Mouse (Mus musculus) midbrain, embryonic 13.5 days (tissue): Measurements from ENCODE around the gene Bmpr1b. TPM values are rescaled to one million over a fixed set of nuclear protein-coding genes. Genes with fewer than 3 reads are reported as not detected.

Experiments
- ATAC-seq: fragments of 200-750 bp; cut with Nextera tagmentation; 2 replicates; pipeline ENCODE4 v1.8.0; 2017; ENCODE audit warnings: mild to moderate bottlenecking, moderate TSS enrichment, moderate library complexity
- H3K27ac ChIP-seq: fragments of 300-500 bp; sonication (generic); 2 replicates; pipeline ENCODE4 v1.5.1; 2015; ENCODE audit warnings: inconsistent platforms, mild to moderate bottlenecking, moderate library complexity
- H3K27me3 ChIP-seq: fragments of 300-500 bp; sonication (generic); 2 replicates; pipeline ENCODE4 v1.6.1; 2015; ENCODE audit warnings: mild to moderate bottlenecking, inconsistent platforms
- H3K36me3 ChIP-seq: fragments of 300-500 bp; sonication (generic); 2 replicates; pipeline ENCODE4 v1.6.1; 2015; ENCODE audit warnings: mild to moderate bottlenecking, inconsistent platforms
- H3K4me1 ChIP-seq: fragments of 300-500 bp; sonication (generic); replicated peaks from 2 replicates; pipeline ENCODE4 v1.6.1; 2015; ENCODE audit warnings: inconsistent platforms
- H3K4me2 ChIP-seq: fragments of 300-500 bp; sonication (generic); replicated peaks from 2 replicates; pipeline ENCODE4 v1.6.1; 2015; ENCODE audit warnings: moderate library complexity, mild to moderate bottlenecking, inconsistent platforms
- H3K4me3 ChIP-seq: fragments of 300-500 bp; sonication (generic); replicated peaks from 2 replicates; pipeline ENCODE4 v1.5.1; 2015; ENCODE audit warnings: mild to moderate bottlenecking, inconsistent platforms
- H3K9ac ChIP-seq: fragments of 300-500 bp; sonication (generic); replicated peaks from 2 replicates; pipeline ENCODE4 v1.6.1; 2015; ENCODE audit warnings: mild to moderate bottlenecking, inconsistent platforms
- H3K9me3 ChIP-seq: fragments of 300-500 bp; sonication (generic); 2 replicates; pipeline ENCODE4 v1.6.1; 2016; ENCODE audit warnings: mild to moderate bottlenecking, inconsistent platforms
- WGBS: fragments of 180-500 bp; shearing (Covaris S2); methylation state at CpG from one replicate; pipeline ENCODE4 v1.1.7; 2015; 5-methylcytosine and 5-hydroxymethylcytosine counted together
- polyA plus RNA-seq: library from polyadenylated mRNA; unstranded; fragments of >200 nt; fragmentation: Nextera tagmentation; extraction: Ambion mirVana; gene quantifications from 2 replicates; pipeline ENCODE4 v1.2.1, GENCODE M21; 2015

Bmpr1b gene
- polyA plus RNA-seq, 1 experiment from 2014 or later, result 2.8 TPM

- WGBS, result 1% methylated on average over 10 of the region's 10 CpGs
These were observed 237.7 kb downstream of the Bmpr1b start for GRCm38 (mm10) chr3:141931372-141932092.

GRCm38 (mm10) chr3:141923442-141923841, 245.8 kb downstream of the Bmpr1b start:
- H3K9ac ChIP-seq, result no peak overlapping the region
- no peak overlapping the region for H3K4me3 ChIP-seq
- H3K27ac ChIP-seq, result no peak overlapping the region
- WGBS, result 31% methylated on average over 1 of the region's 1 CpGs
- no peaks in the 10 kb centered on the region for H3K4me1 ChIP-seq
- no peaks in the 10 kb centered on the region for H3K36me3 ChIP-seq
- no peak overlapping the region for H3K4me2 ChIP-seq
- no peak for ATAC-seq
- H3K9me3 ChIP-seq, result no peaks in the 10 kb centered on the region
- no peaks in the 10 kb centered on the region for H3K27me3 ChIP-seq

More at GRCm38 (mm10) chr3:141931372-141932092, 237.7 kb downstream of the Bmpr1b start:
- Histone ChIP-seq H3K4me2 (peak overlapping the region; percentile 49), H3K27me3 (no peaks in the 10 kb centered on the region), H3K4me1 (peaks cover 46% of the 10 kb centered on the region), H3K4me3 (peak overlapping the region; percentile 29), H3K9me3 (no peaks in the 10 kb centered on the region), H3K27ac (peak overlapping the region; percentile 62), H3K9ac (peak overlapping the region; percentile 42; the same call in 1 of the 2 replicates), H3K36me3 (no peaks in the 10 kb centered on the region)
- ATAC-seq, result peak; percentile 64

GRCm38 (mm10) chr3:141921161-141921560, 248.1 kb downstream of the Bmpr1b start:
- no peak overlapping the region for H3K4me3 ChIP-seq
- no peaks in the 10 kb centered on the region for H3K9me3 ChIP-seq
- no peak overlapping the region for H3K4me2 ChIP-seq
- no peak overlapping the region for H3K27ac ChIP-seq
- H3K27me3 ChIP-seq, result no peaks in the 10 kb centered on the region
- no peaks in the 10 kb centered on the region for H3K4me1 ChIP-seq
- no peak overlapping the region for H3K9ac ChIP-seq
- ATAC-seq, result no peak
- WGBS, result 52% methylated on average over 4 of the region's 4 CpGs
- H3K36me3 ChIP-seq, result no peaks in the 10 kb centered on the region

GRCm38 (mm10) chr3:141919661-141920060, 249.6 kb downstream of the Bmpr1b start:
- H3K36me3 ChIP-seq, result no peaks in the 10 kb centered on the region
- H3K4me3 ChIP-seq, result no peak overlapping the region
- 49% methylated on average over 3 of the region's 3 CpGs for WGBS
- H3K4me1 ChIP-seq, result no peaks in the 10 kb centered on the region
- H3K4me2 ChIP-seq, result no peak overlapping the region
- no peaks in the 10 kb centered on the region for H3K9me3 ChIP-seq
- H3K27ac ChIP-seq, result no peak overlapping the region
- no peak for ATAC-seq
- H3K9ac ChIP-seq, result no peak overlapping the region
- no peaks in the 10 kb centered on the region for H3K27me3 ChIP-seq

- WGBS, result 85% methylated on average over 4 of the region's 4 CpGs
- no peak for ATAC-seq
- Histone ChIP-seq H3K9ac (no peak overlapping the region), H3K9me3 (no peaks in the 10 kb centered on the region), H3K4me3 (no peak overlapping the region), H3K4me2 (no peak overlapping the region), H3K27me3 (no peaks in the 10 kb centered on the region), H3K36me3 (no peaks in the 10 kb centered on the region), H3K27ac (no peak overlapping the region), H3K4me1 (no peaks in the 10 kb centered on the region)
These were observed 252.1 kb downstream of the Bmpr1b start for GRCm38 (mm10) chr3:141917166-141917565.

GRCm38 (mm10) chr3:141915995-141916394, 253.2 kb downstream of the Bmpr1b start:
- Histone ChIP-seq H3K9ac (no peak overlapping the region), H3K4me1 (no peaks in the 10 kb centered on the region), H3K36me3 (no peaks in the 10 kb centered on the region), H3K27me3 (no peaks in the 10 kb centered on the region), H3K9me3 (no peaks in the 10 kb centered on the region), H3K4me2 (no peak overlapping the region), H3K27ac (no peak overlapping the region), H3K4me3 (no peak overlapping the region)
- ATAC-seq, result no peak
- WGBS, result 89% methylated on average over 3 of the region's 3 CpGs

GRCm38 (mm10) chr3:141914588-141914987, 254.6 kb downstream of the Bmpr1b start:
- H3K27me3 ChIP-seq, result no peaks in the 10 kb centered on the region
- no peak overlapping the region for H3K9ac ChIP-seq
- no peak overlapping the region for H3K27ac ChIP-seq
- ATAC-seq, result no peak
- no peaks in the 10 kb centered on the region for H3K36me3 ChIP-seq
- H3K4me3 ChIP-seq, result no peak overlapping the region
- H3K4me2 ChIP-seq, result no peak overlapping the region
- no peaks in the 10 kb centered on the region for H3K9me3 ChIP-seq
- whole genome bisulfite sequencing, result 86% methylated on average over 3 of the region's 3 CpGs
- no peaks in the 10 kb centered on the region for H3K4me1 ChIP-seq

- no peak overlapping the region for H3K27ac ChIP-seq
- H3K4me2 ChIP-seq, result no peak overlapping the region
These were observed 260.1 kb downstream of the Bmpr1b start for GRCm38 (mm10) chr3:141909136-141909535.

GRCm38 (mm10) chr3:141905903-141906623, 263.2 kb downstream of the Bmpr1b start:
- no peak overlapping the region for H3K4me2 ChIP-seq
- no peak overlapping the region for H3K4me3 ChIP-seq
- no peaks in the 10 kb centered on the region for H3K9me3 ChIP-seq
- 35% methylated on average over 6 of the region's 6 CpGs for WGBS
- H3K27ac ChIP-seq, result no peak overlapping the region
- no peak for ATAC-seq
- H3K36me3 ChIP-seq, result no peaks in the 10 kb centered on the region
- no peaks in the 10 kb centered on the region for H3K27me3 ChIP-seq
- peaks cover 14% of the 10 kb centered on the region for H3K4me1 ChIP-seq
- H3K9ac ChIP-seq, result no peak overlapping the region

More at GRCm38 (mm10) chr3:141909136-141909535, 260.1 kb downstream of the Bmpr1b start:
- no peak overlapping the region for H3K4me3 ChIP-seq
- no peak overlapping the region for H3K9ac ChIP-seq
- H3K4me1 ChIP-seq, result peaks cover 14% of the 10 kb centered on the region
- no peaks in the 10 kb centered on the region for H3K9me3 ChIP-seq
- ATAC-seq, result no peak
- WGBS, result 96% methylated on average over 2 of the region's 2 CpGs
- H3K36me3 ChIP-seq, result no peaks in the 10 kb centered on the region
- no peaks in the 10 kb centered on the region for H3K27me3 ChIP-seq

- no peak for ATAC-seq
- Histone ChIP-seq H3K4me3 (no peak overlapping the region), H3K9ac (no peak overlapping the region), H3K27me3 (no peaks in the 10 kb centered on the region), H3K36me3 (no peaks in the 10 kb centered on the region), H3K9me3 (0 out of 2 replicates have a peak, but pooled peaks cover 3% of the 10 kb centered on the region), H3K27ac (no peak overlapping the region), H3K4me2 (no peak overlapping the region), H3K4me1 (no peaks in the 10 kb centered on the region)
- WGBS, result 88% methylated on average over 3 of the region's 3 CpGs
These were observed 268.9 kb downstream of the Bmpr1b start for GRCm38 (mm10) chr3:141900361-141900760.

- Histone ChIP-seq H3K9me3 (0 out of 2 replicates have a peak, but pooled peaks cover 3% of the 10 kb centered on the region), H3K4me1 (no peaks in the 10 kb centered on the region), H3K4me3 (no peak overlapping the region), H3K27ac (no peak overlapping the region), H3K36me3 (no peaks in the 10 kb centered on the region), H3K9ac (no peak overlapping the region), H3K4me2 (no peak overlapping the region), H3K27me3 (no peaks in the 10 kb centered on the region)
- WGBS, result 88% methylated on average over 2 of the region's 2 CpGs
- no peak for ATAC-seq
These were observed 269.7 kb downstream of the Bmpr1b start for GRCm38 (mm10) chr3:141899521-141899920.

GRCm38 (mm10) chr3:141897698-141898097, 271.5 kb downstream of the Bmpr1b start:
- no peak for ATAC-seq
- Histone ChIP-seq H3K4me3 (no peak overlapping the region), H3K4me2 (no peak overlapping the region), H3K27ac (no peak overlapping the region), H3K4me1 (no peaks in the 10 kb centered on the region), H3K9me3 (0 out of 2 replicates have a peak, but pooled peaks cover 3% of the 10 kb centered on the region), H3K36me3 (no peaks in the 10 kb centered on the region), H3K27me3 (no peaks in the 10 kb centered on the region), H3K9ac (no peak overlapping the region)
- 95% methylated on average over 4 of the region's 4 CpGs for WGBS
